Mouse (Mus musculus) midbrain, embryonic 16.5 days (tissue): Measurements from ENCODE around the gene Plk4. TPM values are rescaled to one million over a fixed set of nuclear protein-coding genes. Genes with fewer than 3 reads are reported as not detected.

Experiments
- polyA plus RNA-seq: library from polyadenylated mRNA; unstranded; fragments of >200 nt; fragmentation: Nextera tagmentation; extraction: Ambion mirVana; gene quantifications from 2 replicates; pipeline ENCODE4 v1.2.1, GENCODE M21; 2015

Gene Plk4
- polyA plus RNA-seq, 1 experiment from 2014 or later, result 12.8 TPM

Other genes with a start within 250 kb of the Plk4 start
- gene Slc25a31, start 91.2 kb upstream of the Plk4 start, polyA plus RNA-seq, result 0.28 and 0.29 TPM in 2 replicates
- gene Hspa4l, start 55.5 kb upstream of the Plk4 start, polyA plus RNA-seq, result 51.8 and 55.0 TPM in 2 replicates
- gene Mfsd8, start 46.9 kb downstream of the Plk4 start, polyA plus RNA-seq, result 11.0 and 12.0 TPM in 2 replicates
- gene Abhd18, start 47.0 kb downstream of the Plk4 start, polyA plus RNA-seq, result 15.9 and 17.5 TPM in 2 replicates
- 0.62 TPM in 2 replicates for gene 1700034I23Rik, start 102.5 kb downstream of the Plk4 start, polyA plus RNA-seq
- gene Larp1b, start 149.8 kb downstream of the Plk4 start, polyA plus RNA-seq, result 4.1 and 5.2 TPM in 2 replicates